Mouse (Mus musculus): ENCODE results near the gene Arfgef3.

GRCm38 (mm10) chr10:18769909-18770308 is 26.2 kb upstream of the Arfgef3 start:
- TF ChIP-seq CTCF (IDR thresholded peaks at IDR 0.05; ENCODE audit: extremely low read depth, insufficient read depth, low read length) (no peak), POLR2A (IDR thresholded peaks at IDR 0.05; ENCODE audit: extremely low read depth, insufficient read depth, low read length) (no peak)
